Mouse (Mus musculus): ENCODE results near the gene Ms4a8a. TPM values are rescaled to one million over a fixed set of nuclear protein-coding genes. Genes with fewer than 3 reads are reported as not detected.

The Ms4a8a gene
- polyA plus RNA-seq, 1 experiment from 2014 or later = not detected

Other genes starting within 250 kb of the Ms4a8a start
- 0.12 and 0.33 TPM in 2 replicates for gene Slc15a3, start 241.4 kb downstream of the Ms4a8a start, polyA plus RNA-seq (2015; fragmentation: Nextera tagmentation; extraction: Ambion mirVana)
- 154 and 169 TPM in 2 replicates for gene Tmem132a, start 211.2 kb downstream of the Ms4a8a start, polyA plus RNA-seq (2015; fragmentation: Nextera tagmentation; extraction: Ambion mirVana)
- gene Tmem109, start 199.1 kb downstream of the Ms4a8a start, polyA plus RNA-seq (2015; fragmentation: Nextera tagmentation; extraction: Ambion mirVana) = 39.5 and 41.9 TPM in 2 replicates
- gene Prpf19, start 185.9 kb downstream of the Ms4a8a start, polyA plus RNA-seq (2015; fragmentation: Nextera tagmentation; extraction: Ambion mirVana) = 37.3 and 41.7 TPM in 2 replicates
- gene Zp1, start 160.5 kb downstream of the Ms4a8a start, polyA plus RNA-seq (2015; fragmentation: Nextera tagmentation; extraction: Ambion mirVana) = not detected in 2 replicates
- not detected in 2 replicates for gene Ptgdr2, start 143.9 kb downstream of the Ms4a8a start, polyA plus RNA-seq (2015; fragmentation: Nextera tagmentation; extraction: Ambion mirVana)
- 14.6 and 15.3 TPM in 2 replicates for gene Ccdc86, start 131.8 kb downstream of the Ms4a8a start, polyA plus RNA-seq (2015; fragmentation: Nextera tagmentation; extraction: Ambion mirVana)
- not detected in 2 replicates for gene Ms4a10, start 106.4 kb downstream of the Ms4a8a start, polyA plus RNA-seq (2015; fragmentation: Nextera tagmentation; extraction: Ambion mirVana)
- gene Ms4a15, start 87.9 kb downstream of the Ms4a8a start, polyA plus RNA-seq (2015; fragmentation: Nextera tagmentation; extraction: Ambion mirVana) = not detected in 2 replicates
- not detected in 2 replicates for gene Ms4a18, start 63.1 kb downstream of the Ms4a8a start, polyA plus RNA-seq (2015; fragmentation: Nextera tagmentation; extraction: Ambion mirVana)
- not detected in 2 replicates for gene 1700017D01Rik, start 49.8 kb upstream of the Ms4a8a start, polyA plus RNA-seq (2015; fragmentation: Nextera tagmentation; extraction: Ambion mirVana)
- gene 1700025F22Rik, start 84.2 kb upstream of the Ms4a8a start, polyA plus RNA-seq (2015; fragmentation: Nextera tagmentation; extraction: Ambion mirVana) = not detected in 2 replicates
- gene Ms4a13, start 115.6 kb upstream of the Ms4a8a start, polyA plus RNA-seq (2015; fragmentation: Nextera tagmentation; extraction: Ambion mirVana) = not detected in 2 replicates
- not detected in 2 replicates for gene Ms4a12, start 151.3 kb upstream of the Ms4a8a start, polyA plus RNA-seq (2015; fragmentation: Nextera tagmentation; extraction: Ambion mirVana)
- not detected in 2 replicates for gene Ms4a1, start 185.1 kb upstream of the Ms4a8a start, polyA plus RNA-seq (2015; fragmentation: Nextera tagmentation; extraction: Ambion mirVana)
- gene Ms4a5, start 202.8 kb upstream of the Ms4a8a start, polyA plus RNA-seq (2015; fragmentation: Nextera tagmentation; extraction: Ambion mirVana) = not detected in 2 replicates
- gene Ms4a14, start 233.4 kb upstream of the Ms4a8a start, polyA plus RNA-seq (2015; fragmentation: Nextera tagmentation; extraction: Ambion mirVana) = 0.08 TPM in 1 of 2 replicates, not detected in the other

All from neural tube, embryonic 13.5 days (tissue).